8 mouse cellular contexts compared by ENCODE assay signal in the genomic region with DNA sequence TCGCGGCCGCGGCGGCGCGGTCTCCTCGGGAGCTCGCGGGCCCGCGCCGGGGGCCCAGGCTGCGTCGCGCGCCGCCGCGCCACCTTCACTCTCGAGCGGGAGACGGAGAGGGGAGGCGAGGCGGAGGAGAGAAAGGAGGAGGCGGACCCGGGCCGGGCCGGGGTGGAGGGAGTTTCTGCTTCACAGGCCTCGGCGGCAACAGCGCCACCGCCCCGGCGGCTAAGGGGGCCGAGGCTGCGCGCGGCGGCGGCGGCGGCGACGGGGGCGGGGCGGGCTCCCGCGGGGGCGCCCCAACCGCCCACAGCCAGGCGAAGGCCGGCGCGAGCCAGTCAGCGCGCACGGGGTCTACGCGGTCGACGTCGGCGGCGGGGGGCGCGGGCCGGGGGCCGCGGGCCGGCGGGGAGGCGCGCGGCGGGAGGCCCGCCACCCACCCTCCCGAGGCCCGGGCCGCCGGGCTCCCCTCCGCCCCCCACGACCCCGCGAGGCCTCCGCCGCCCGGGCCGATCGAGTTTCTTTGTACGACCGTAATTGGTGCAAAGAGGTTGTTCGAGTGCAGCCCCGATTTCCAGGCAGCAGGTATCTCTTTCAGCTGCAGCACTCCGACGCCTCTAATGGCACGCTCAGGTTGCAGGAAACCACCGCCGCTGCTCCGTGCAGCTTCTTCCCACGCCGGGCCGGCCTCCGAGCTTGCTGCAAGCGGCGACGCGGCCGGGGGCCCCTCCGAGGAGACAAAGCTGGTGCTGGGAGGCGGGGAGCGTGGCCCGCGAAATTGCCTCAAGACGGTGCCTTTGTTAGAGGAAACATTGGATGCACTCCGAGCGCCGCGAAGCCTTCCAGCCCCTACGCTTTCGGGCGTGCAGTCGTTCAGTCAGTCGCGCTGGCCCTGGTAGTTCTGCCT. TPM values are rescaled to one million over a fixed set of nuclear protein-coding genes. Genes with fewer than 3 reads are reported as not detected.
DNase-seq lines count a peak whose midpoint lies in the region; ATAC-seq and TF ChIP-seq lines count a peak whose summit lies in the region.

No protein-coding gene starts in this region.

- peak overlapping the region; percentile 98 for H3K4me3 ChIP-seq in ES-Bruce4 (ENCODE audit: low read depth, low read length)
- H3K4me3 ChIP-seq in forebrain, embryonic 15.5 days, result peak overlapping the region; percentile 74
- H3K4me3 ChIP-seq in layer of hippocampus, adult 2 months, result peak overlapping the region; percentile 66
- peak overlapping the region; percentile 78 for H3K4me3 ChIP-seq in lung, adult 2 months (replicated peaks; ENCODE audit: extremely low read depth, low read depth, low read length)

- DNase-seq in cerebellum, adult 11-12 months, result peak; percentile 41
- DNase-seq in heart, postnatal 25 days (ENCODE audit: low spot score), result peak; percentile 82
- peak; percentile 68 to 72 for DNase-seq in layer of hippocampus, adult 2 months (ENCODE audit: low spot score in 2 of 2)
- peak; percentile 84 for DNase-seq in lung, adult 2 months
- DNase-seq in thymus, adult 18-20 months, result peak; percentile 82 to 84

- H3K4me1 ChIP-seq in ES-Bruce4 (ENCODE audit: control insufficient read depth, insufficient read depth, low read length), result no peaks in the 10 kb centered on the region
- peaks cover 43% of the 10 kb centered on the region for H3K4me1 ChIP-seq in forebrain, embryonic 15.5 days
- peaks cover 9% of the 10 kb centered on the region for H3K4me1 ChIP-seq in lung, adult 2 months (ENCODE audit: control insufficient read depth, insufficient read depth, low read length)

- under 1% methylated on average over 99 of the region's 125 CpGs for WGBS in forebrain, embryonic 15.5 days
- WGBS in lung, adult 2 months, result 10% methylated on average over 109 of the region's 125 CpGs

- TF ChIP-seq CTCF in ES-Bruce4 (IDR thresholded peaks at IDR 0.05; ENCODE audit: low read depth, low read length), result no peak
- TF ChIP-seq CTCF in layer of hippocampus, adult 2 months (conservative IDR thresholded peaks at IDR 0.05), result peak; percentile 17; the same call in 1 of the 2 replicates
- no peak for TF ChIP-seq CTCF in lung, adult 2 months (IDR thresholded peaks at IDR 0.05; ENCODE audit: insufficient read depth, low read length)

- intact Hi-C loops in heart, postnatal 25 days (cut with DNase I), result loop anchor here (2.0 to 5.0 kb wide), 4 partner anchors 64 to 146 kb away; partner anchors contain the start of gene Srek1

- H3K27me3 ChIP-seq in ES-Bruce4 (ENCODE audit: control insufficient read depth, insufficient read depth, low read length, poor library complexity, severe bottlenecking), result peaks cover 6% of the 10 kb centered on the region
- H3K27me3 ChIP-seq in forebrain, embryonic 15.5 days, result no peaks in the 10 kb centered on the region

- TF ChIP-seq EP300 in ES-Bruce4 (IDR thresholded peaks at IDR 0.05; ENCODE audit: insufficient read depth, low read depth, low read length), result no peak

- H3K9me3 ChIP-seq in ES-Bruce4 (replicated peaks; ENCODE audit: control insufficient read depth, insufficient read depth, low read length, poor library complexity, severe bottlenecking), result no peaks in the 10 kb centered on the region
- no peaks in the 10 kb centered on the region for H3K9me3 ChIP-seq in forebrain, embryonic 15.5 days

- no peaks in the 10 kb centered on the region for H3K36me3 ChIP-seq in ES-Bruce4 (ENCODE audit: control insufficient read depth, insufficient read depth, low read length, poor library complexity, severe bottlenecking)
- H3K36me3 ChIP-seq in forebrain, embryonic 15.5 days, result no peaks in the 10 kb centered on the region

- TF ChIP-seq POLR2A in ES-Bruce4 (IDR thresholded peaks at IDR 0.05; ENCODE audit: insufficient read depth, low read length), result no peak
- peak; percentile 59; the same call in 1 of the 2 replicates for TF ChIP-seq POLR2A in lung, adult 2 months (IDR thresholded peaks at IDR 0.05; ENCODE audit: borderline replicate concordance, extremely low read depth, low read depth, low read length)

- peak; percentile 93 for ATAC-seq in forebrain, embryonic 15.5 days (replicated peaks)
- peak; percentile 68 for ATAC-seq in neutrophil, adult 5-6 weeks (ENCODE audit: extremely low read depth, insufficient number of reproducible peaks, low FRiP score, poor library complexity, severe bottlenecking)

- peak overlapping the region; percentile 68 for H3K4me2 ChIP-seq in forebrain, embryonic 15.5 days (replicated peaks)

- peak overlapping the region; percentile 100 for H3K9ac ChIP-seq in ES-Bruce4 (ENCODE audit: low read depth, poor library complexity, severe bottlenecking)
- peak overlapping the region; percentile 91 for H3K9ac ChIP-seq in forebrain, embryonic 15.5 days (replicated peaks)

- H3K27ac ChIP-seq in ES-Bruce4 (ENCODE audit: insufficient read depth, low read length), result peak overlapping the region; percentile 82
- peak overlapping the region; percentile 100 for H3K27ac ChIP-seq in forebrain, embryonic 15.5 days (replicated peaks)
- peak overlapping the region; percentile 94 for H3K27ac ChIP-seq in layer of hippocampus, adult 2 months

RNA-seq across cellular contexts. Expression of gene Erbin, which starts 0.9 kb away (rescaled TPM):
- polyA plus RNA-seq in ES-Bruce4 (2011; ENCODE audit: insufficient read depth, insufficient read length, low read depth, missing spikeins), result 23.9 and 28.1 TPM in 2 replicates
- polyA plus RNA-seq in forebrain, embryonic 15.5 days (2015; fragmentation: Nextera tagmentation; extraction: Ambion mirVana), result 9.8 and 10.9 TPM in 2 replicates
- total RNA-seq in heart, postnatal 25 days (2021), result 10 to 100 TPM; 44.0 to 48.6 TPM
- 10 to 100 TPM; 43.0 to 43.7 TPM for total RNA-seq in layer of hippocampus, adult 2 months (2021)
- polyA plus RNA-seq in lung, adult 2 months (2012; rRNA removed), result 10.2 and 17.4 TPM in 2 replicates
- total RNA-seq in neutrophil, adult 5-6 weeks (2017), result 160 and 170 TPM in 2 replicates

Comparison
In these comparisons a context has a peak if more than half of its experiments do, and no peak if none do; other contexts are left out.
1. Peak in every context shown above with its lines: DNase-seq, ATAC-seq, H3K4me3 ChIP-seq and H3K27ac ChIP-seq.